Mouse (Mus musculus): ENCODE measurements around the gene Zfyve28.

Zfyve28 gene

GRCm38 (mm10) chr5:34286516-34286915, 1.7 kb downstream of the Zfyve28 start:
- no peak for DNase-seq (ENCODE audit: low spot score)

GRCm38 (mm10) chr5:34285285-34285684, 3.0 kb downstream of the Zfyve28 start:
- DNase-seq (ENCODE audit: low spot score), result no peak

- DNase-seq (ENCODE audit: low spot score), result no peak
Observed at GRCm38 (mm10) chr5:34284156-34284750, 4.0 kb downstream of the Zfyve28 start.

- no peak for DNase-seq (ENCODE audit: low spot score)
Observed at GRCm38 (mm10) chr5:34283355-34283754, 4.9 kb downstream of the Zfyve28 start.

GRCm38 (mm10) chr5:34280976-34281375, 7.3 kb downstream of the Zfyve28 start:
- no peak for DNase-seq (ENCODE audit: low spot score)

GRCm38 (mm10) chr5:34279214-34279613, 9.0 kb downstream of the Zfyve28 start:
- DNase-seq (ENCODE audit: low spot score), result no peak

- DNase-seq (ENCODE audit: low spot score), result no peak
Observed at GRCm38 (mm10) chr5:34278058-34278457, 10.2 kb downstream of the Zfyve28 start.

- no peak for DNase-seq (ENCODE audit: low spot score)
Observed at GRCm38 (mm10) chr5:34276746-34277145, 11.5 kb downstream of the Zfyve28 start.

GRCm38 (mm10) chr5:34276191-34276590, 12.1 kb downstream of the Zfyve28 start:
- DNase-seq (ENCODE audit: low spot score), result no peak

- no peak for DNase-seq (ENCODE audit: low spot score)
Observed at GRCm38 (mm10) chr5:34274676-34275293, 13.5 kb downstream of the Zfyve28 start.

GRCm38 (mm10) chr5:34274268-34274667, 14.0 kb downstream of the Zfyve28 start:
- DNase-seq (ENCODE audit: low spot score), result no peak

- no peak for DNase-seq (ENCODE audit: low spot score)
Observed at GRCm38 (mm10) chr5:34273251-34273681, 15.0 kb downstream of the Zfyve28 start.

- DNase-seq (ENCODE audit: low spot score), result no peak
Observed at GRCm38 (mm10) chr5:34271743-34272142, 16.5 kb downstream of the Zfyve28 start.

- no peak for DNase-seq (ENCODE audit: low spot score)
Observed at GRCm38 (mm10) chr5:34269921-34270465, 18.3 kb downstream of the Zfyve28 start.

- no peak for DNase-seq (ENCODE audit: low spot score)
Observed at GRCm38 (mm10) chr5:34269197-34269920, 18.9 kb downstream of the Zfyve28 start.

GRCm38 (mm10) chr5:34266065-34266464, 22.2 kb downstream of the Zfyve28 start:
- DNase-seq (ENCODE audit: low spot score), result no peak

- no peak for DNase-seq (ENCODE audit: low spot score)
Observed at GRCm38 (mm10) chr5:34259172-34259816, 29.0 kb downstream of the Zfyve28 start.

GRCm38 (mm10) chr5:34255189-34255588, 33.1 kb downstream of the Zfyve28 start:
- no peak for DNase-seq (ENCODE audit: low spot score)

- no peak for DNase-seq (ENCODE audit: low spot score)
Observed at GRCm38 (mm10) chr5:34254309-34254708, 33.9 kb downstream of the Zfyve28 start.

GRCm38 (mm10) chr5:34252967-34253519, 35.2 kb downstream of the Zfyve28 start:
- DNase-seq (ENCODE audit: low spot score), result peak; percentile 19

GRCm38 (mm10) chr5:34252307-34252966, 35.8 kb downstream of the Zfyve28 start:
- no peak for DNase-seq (ENCODE audit: low spot score)

GRCm38 (mm10) chr5:34251794-34252193, 36.5 kb downstream of the Zfyve28 start:
- peak; percentile 66 for DNase-seq (ENCODE audit: low spot score)
